Mouse (Mus musculus) right cerebral cortex, postnatal 36 days (tissue): ENCODE measurements around the gene Tmcc3.

Experiments
- DNase-seq, 2 experiments: peaks; one replicate each; pipeline ENCODE4 v3.0.0; 2022; ENCODE audit warnings: low spot score in 2 of 2, mixed read lengths in 1 of 2

Tmcc3 gene

DNA sequence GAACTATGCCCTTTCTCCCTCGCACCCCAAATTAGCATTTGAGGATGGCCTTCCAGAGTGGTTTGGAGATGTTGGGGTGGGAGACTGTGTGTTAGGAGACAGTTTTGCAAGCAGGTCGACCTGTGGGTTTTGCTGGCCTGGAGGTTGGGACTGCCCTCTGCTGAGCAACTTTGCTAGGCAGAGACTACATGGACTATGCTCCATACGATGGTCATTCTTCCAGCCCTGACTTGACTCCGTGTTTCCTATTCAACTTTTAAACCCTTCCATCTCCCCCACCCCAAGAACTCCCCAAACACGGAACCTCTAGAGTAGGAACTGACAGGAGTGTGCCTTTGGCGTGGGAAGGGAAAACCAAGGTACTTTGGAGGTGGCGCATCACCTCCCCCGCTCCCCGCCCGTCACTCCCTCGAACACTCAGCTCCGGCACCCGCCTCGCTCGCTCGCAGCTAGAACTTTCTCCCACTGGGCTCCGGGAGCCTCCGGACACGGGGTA is at the start of gene Tmcc3:
Gene Tmcc3, plus strand, starts transcription at position 439 of the 496 bp plus-strand sequence.
- no peak for DNase-seq

DNA sequence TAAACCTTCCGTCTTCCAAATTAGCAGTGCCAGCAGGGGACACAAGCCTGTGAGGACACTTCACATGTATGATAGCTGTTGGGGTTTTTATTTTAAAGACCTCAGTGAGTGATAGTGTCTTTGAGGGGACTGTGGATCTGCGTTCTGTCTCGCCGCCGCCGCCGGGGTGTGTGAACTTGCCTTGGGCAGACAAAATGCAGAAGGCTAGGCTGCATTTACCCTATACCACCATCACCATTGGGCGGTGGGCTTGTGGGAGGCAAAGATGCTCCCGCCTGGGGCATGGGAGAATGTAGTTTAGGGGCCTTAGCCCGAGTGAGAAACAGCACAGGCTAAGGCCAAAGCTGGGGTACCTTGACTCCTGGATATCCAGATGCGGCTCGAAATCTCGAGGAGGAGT is 49.1 kb upstream of the Tmcc3 start:
- DNase-seq, result no peak

DNA sequence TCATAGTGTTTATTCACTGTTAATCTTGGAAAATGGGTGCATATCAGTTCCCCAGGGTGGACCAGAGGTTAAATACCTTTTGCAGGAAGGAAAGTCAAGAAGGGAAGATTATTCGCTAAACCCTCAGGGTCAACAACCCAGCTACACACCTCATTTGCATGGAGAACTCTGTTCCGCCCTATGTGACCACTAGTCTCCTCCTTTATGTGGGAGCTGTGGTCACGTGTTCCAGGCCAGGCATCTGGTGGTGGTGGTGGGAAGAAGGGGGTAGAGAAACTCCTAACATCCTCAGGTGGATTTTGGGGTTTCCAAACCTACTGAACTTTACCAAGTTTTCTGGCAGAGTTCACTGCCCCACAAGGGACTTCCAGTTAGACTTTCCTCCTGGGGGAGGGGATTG is 48.5 kb upstream of the Tmcc3 start:
- DNase-seq, result no peak

DNA sequence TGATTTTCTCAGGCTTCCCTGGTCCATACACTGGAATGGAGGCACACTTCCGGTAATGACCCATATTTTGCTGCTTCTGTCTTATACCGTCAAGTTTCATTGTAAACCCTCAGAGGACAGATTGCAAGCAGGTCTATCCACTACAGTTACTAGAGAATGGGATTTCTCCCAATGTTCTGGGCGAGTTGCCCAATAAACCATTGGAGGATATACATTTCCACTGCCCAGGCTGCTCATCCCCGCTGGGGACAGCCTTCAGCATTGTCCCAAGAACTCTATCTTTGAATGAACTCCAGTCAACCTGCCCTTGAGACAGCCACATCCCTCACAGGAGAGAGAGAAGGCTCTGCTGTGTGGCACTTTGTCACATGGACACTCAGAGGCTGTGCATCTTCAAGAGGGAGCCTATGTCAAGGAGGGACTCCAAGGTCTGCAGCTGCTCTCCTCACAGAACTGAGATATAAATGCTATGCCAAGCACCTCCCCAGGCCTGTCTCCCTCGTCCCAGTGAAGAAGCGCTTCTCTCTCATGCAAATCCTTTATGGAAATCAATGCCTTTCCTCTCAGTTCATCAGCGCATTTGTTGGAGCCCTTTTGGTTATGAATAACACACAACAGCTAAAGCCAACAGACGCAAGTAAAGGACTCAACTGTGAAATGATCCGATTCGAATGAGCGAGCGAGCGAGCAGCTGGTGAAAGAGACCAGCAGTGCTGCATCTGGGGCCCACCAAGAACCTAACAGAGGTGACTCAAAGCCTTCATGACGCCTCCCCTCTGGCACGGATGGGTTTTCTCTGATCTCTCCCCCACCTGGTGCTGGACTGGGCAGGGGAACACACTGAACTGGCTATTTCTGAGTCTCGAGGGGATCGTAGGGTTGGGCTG is 45.9 kb upstream of the Tmcc3 start:
- DNase-seq, result no peak

DNA sequence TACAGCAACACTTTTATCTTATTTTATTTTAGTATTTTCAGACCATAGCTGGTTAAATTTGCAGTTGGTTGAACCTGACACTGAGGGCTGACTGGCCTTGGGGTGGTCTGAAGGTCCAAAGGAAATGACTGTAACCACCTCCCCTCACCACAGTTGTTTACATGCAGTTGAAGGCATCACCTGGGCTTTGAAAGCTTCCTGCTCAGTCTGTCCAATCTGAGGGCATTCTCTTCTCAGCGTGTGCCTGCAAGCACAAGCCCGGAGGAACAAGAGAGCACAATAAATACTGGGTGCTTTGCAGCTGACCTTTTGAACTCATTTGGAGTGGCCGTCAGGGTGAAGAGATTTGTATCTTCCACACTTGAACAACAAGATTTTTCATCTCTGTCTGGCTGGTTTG is 36.4 kb upstream of the Tmcc3 start:
- DNase-seq, result no peak

DNA sequence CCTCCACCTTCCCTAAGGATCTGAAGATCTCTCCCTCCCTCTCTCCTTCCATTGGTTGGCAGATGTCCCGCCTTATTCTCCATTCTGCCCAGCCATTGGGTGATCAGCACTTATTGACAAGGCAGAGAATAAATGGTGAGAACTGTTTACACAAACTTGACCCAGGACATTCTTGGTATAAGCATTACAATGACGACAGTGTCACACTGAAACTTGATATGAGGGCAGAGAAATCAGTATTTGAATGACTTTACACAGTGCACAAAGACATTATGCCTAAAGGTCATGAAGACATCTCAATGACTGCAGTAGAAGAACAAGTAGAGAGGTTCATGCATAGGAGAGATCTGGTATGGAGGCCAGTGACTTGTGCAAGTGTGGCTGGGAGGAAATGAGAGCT is 35.2 kb upstream of the Tmcc3 start:
- no peak for DNase-seq

DNA sequence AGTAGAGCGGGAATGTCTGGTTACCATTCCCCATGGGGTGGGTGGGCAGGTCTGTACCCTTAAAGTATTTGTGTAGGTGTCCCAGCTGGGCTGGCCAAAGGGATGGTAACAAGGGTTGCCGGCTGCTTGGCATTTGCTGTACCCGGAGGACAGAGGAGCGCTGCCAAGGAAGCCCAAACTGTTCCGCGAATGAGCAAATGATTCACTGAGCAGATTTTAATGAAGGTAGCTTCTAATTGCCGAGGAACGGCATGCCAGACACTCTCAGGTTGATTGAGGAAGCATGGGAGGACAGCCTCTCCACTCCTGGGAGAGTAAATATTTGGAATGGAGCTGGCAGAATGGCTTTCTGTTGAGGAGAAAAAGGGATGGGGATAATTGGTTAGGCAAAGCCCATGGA is 29.6 kb upstream of the Tmcc3 start:
- DNase-seq, result no peak

DNA sequence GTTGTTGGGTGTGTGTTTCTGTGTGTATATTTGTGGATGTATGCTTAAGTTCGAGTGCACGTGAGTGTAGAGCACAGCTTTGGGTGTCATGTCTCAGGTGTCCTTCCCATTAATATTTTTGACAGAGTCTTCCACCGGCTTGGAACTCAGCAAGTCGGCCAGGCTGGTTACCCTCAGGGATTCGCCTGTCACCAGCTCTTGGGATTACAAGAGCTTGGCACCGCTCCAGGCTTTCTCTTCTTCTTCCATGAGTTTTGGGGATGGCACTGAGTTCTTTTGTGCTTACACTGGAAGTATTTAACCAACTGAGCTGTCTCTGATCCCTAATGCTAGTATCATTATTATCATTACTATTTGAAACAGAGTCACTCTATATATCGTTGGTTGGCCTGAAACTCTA is 29.0 kb upstream of the Tmcc3 start:
- DNase-seq, result no peak

DNA sequence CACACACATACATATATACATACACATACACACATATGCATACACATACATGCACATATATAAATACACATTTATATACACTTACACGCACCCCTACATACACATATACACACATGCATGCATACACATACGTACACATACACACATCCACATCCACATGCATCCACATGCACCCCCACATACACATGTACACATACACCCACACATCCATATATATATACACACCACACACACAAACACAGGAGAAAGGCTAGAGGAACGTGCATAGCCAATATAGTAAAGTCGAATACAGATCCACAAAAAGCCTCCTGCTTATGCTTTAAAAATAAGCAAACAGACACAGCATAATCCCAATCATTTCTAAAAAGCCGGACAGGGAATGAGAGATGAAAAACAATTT is 17.3 kb upstream of the Tmcc3 start:
- no peak for DNase-seq

DNA sequence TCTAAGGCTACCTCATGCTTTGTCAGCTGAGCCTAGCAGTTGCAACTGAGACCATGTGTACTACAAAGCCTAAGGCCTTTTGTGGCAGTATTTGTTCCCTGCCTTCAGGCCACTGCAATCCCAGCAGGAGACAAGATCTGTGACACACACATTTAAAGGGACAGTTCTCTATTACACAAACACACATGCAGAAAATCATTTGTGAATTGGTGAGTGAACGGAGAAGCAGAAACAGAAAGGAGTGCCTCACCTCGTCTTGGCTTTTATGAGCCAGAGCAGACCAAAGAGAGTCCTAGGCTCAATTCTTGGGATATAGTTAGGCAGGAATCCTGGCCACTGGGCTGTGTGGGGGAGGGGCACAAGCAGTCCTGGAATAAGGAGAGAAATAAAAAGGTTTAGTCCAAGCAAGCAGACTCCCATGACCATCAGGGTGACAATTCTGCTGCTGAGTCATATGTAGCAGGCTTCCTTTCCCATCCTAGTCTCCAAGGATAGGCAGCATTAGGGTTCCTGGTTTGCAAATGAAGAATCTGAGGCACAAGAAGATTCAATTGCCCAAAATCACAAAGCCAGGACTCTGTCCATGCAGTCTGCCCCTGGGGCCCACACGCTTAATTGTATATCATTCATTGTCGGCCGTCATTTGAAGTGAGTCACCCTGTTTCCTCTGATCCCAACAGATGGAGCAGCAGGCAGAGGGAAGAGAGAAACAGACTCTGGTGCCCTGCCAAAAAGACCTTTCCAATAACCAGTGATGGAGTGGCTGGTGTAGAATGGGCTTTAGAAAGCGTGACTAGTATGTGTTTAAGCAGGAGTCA is 16.6 kb upstream of the Tmcc3 start:
- no peak for DNase-seq

DNA sequence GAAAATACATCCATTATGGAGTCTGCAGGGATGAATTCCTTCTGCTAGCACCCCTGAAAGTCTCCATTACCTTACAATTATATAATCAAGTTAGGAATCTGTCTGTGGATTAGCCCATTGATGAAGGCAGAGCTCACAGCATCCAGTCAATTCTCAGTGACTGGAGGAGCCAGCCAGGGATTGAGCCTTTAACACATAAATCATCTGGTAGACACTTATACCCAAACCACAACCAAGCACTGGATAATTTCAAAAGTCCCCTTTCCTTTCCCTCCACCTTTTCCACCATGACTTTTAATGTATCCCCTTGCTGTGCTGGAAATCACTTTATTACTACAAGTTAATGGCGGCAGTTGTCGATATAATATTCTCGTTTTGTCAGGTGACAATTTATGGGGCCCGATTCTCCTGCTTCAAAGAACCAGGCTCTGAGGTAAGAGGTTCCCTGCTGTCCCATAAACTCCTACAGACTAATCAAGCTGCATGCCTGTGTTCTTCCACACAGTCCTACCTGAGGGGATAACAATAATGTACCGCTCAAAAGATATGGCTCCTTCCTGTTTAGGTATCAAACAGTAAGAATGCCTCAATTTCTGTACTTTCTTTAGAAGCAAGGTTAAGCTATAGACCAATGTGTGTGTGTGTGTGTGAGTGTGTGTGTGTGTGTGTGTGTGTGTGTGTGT is 15.7 kb upstream of the Tmcc3 start:
- DNase-seq, result no peak

DNA sequence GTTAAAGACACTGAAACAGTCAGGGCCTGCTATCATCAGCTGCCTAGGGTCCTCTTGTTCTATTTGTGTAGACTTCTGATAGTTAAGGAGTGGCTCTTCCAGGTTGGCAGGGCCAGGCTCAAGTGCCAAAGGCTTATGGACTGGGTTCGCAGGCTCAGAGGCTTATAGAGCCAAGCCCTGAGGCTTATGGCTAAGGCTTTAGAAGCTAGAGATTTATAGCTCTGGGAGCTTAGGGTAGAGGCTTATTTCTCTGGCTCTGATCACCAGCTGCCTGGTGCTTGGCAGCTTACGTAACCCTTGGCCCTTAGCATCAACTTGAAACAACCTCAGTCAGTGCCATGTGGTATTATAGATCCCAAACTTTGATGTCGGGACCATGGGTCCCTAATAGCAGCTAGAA is 13.3 kb upstream of the Tmcc3 start, which contains the start of gene Gm4792:
Gene Gm4792, minus strand, starts transcription at position 233 of the 400 bp plus-strand sequence.
- DNase-seq, result no peak

DNA sequence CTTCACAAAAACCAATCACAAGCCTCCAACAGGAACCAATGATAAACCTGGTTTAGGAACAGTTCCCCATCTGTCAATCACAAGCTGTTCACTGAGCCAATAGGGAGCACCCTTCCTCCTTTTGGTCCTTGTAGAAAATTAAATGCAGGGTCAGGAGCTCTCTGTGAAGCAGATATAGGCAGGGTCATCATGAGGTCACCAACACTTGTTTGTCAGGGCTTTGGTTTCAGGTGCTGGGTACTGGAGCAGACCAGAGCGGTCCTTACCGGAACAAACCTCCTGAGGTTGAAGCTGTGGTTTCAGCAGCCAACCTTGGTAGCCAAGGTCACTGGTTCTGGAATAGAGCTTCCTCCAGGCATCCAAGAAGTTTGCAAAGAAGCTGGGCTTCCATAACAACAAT is 12.4 kb upstream of the Tmcc3 start:
- DNase-seq, result no peak

DNA sequence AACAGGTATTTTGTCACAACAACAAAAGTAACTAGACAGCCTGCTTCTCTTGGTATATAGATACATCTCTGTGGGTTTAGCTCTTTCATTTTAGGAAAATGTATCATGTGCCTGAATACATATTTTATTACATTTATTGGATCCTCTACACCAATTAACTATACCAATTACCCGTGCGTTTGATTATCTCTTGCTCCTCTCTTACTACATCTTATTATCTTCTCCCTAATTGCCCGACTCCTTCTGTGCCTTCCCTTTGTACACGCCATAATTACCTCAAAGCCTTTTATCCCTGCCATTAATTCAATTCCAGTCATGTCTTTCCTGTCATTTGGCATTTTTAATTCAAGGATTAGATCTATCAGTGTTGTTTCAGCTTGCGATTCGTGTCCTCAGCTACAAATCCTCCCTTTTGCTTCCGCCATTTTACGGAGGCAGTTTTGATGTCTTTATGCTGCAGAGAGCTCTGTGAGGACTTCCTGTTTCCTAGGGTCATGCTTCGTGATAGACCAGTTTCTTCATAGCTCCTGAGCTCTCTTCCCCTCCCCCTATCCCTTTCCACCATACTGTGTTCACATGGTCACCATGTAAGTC is 7.6 kb upstream of the Tmcc3 start:
- no peak for DNase-seq

DNA sequence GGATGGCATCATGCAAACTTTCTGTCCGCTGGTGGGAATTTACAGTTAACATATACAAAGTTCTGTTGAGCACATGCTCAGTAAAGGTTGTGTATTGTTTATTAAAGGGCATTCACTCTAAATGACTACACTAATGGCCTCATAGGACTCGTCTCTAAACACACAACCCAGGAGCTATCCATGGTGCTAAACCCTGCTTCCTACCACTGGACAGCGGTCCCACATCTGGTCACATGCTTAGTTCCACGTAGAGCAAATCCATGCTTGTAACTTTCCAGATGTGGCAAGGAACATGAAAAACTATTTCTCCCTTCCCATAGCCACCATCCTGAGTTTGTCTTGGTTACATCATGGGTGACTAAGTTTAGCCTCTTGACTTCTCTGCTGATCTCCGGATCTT is 6.2 kb upstream of the Tmcc3 start:
- DNase-seq, result no peak

DNA sequence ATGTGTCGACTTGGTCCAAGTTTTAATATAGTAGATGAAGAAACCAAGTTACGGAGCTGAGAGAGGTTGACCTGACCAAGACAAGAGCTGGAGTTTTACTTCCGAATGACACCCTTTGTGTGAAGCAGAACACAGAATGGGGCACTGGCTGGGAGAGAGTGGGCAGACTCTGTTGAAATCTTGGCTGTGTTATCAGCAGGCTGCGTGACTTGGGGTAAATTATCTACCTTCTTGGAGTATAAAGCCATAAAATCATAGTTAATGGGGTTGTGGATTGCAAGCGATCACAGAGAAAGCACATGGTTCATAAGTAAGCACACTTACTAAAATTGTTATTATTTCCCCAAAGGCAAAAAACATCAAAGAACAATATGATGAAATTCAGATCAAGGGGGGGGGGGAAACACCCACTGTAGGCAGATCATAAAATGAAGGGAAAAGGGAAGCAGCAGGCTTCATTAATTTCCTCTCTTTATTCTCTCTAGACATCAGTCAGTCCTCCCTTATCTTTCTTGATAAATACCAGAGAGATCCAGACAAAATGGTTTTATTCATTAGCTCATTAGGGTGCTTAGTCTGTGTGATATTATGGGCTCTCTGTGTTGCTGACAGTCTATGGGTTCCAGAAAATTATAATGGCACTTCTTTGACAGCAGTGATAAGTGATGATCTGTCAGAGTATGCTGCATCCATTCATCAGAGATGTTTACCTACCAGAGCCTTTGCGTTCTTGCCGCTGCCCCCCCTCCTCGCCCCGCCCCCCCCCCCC is 1.1 kb upstream of the Tmcc3 start:
- no peak for DNase-seq

DNA sequence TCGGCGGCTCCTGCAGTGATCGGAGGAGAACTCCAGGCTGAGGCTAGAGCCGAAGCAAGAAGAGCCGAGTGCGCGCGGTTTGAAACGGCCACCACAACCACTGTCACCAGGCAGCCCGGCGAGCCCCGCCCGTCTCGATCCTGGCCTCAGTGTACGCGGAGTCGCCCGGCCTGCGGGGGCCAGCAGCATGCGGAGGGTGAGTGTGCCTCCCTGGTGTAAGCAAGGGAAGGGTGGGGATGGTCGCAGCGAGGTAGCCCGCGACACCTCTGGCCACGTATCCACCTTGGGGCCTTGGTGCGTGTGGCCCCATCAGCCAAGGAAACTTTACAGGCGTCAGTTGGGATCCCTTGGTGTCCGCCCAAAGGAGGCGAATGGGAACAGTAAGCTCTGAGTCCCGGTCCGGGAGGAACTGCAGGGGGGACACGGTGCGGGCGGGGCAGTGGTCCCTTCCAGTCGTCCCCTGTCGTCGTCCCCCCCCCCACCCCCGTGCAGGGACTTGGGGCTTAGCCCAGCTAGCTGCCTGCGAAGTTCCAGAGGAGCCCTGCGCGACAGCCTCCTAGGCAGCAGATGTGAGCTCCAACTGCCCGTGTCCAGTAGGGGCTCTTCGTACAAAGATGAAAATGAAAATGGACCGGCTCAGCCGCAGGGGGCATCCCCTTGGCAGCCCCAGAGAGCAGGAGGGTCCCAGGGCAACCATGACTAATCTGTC is 412 bp downstream of the Tmcc3 start:
- DNase-seq, result no peak

DNA sequence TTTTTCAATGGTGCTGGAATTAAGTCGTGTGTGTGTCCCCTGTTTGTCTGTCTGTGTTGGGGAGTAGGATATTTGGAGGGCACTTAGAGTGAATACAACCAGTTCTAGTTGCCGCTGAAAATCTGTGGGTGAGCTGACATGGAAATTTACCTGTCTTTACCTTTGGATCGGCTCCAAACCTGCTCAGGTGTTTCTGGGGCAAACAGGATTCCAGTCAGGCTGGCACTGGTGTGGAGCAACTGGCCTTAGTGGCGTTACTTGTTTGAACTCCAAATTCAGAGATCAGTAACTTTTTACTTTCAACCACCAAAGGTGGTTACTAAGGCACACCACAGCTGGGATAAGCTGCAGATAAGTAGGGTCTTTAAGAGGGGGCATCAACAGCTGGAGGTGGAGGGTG is 1.4 kb downstream of the Tmcc3 start:
- DNase-seq, result no peak

DNA sequence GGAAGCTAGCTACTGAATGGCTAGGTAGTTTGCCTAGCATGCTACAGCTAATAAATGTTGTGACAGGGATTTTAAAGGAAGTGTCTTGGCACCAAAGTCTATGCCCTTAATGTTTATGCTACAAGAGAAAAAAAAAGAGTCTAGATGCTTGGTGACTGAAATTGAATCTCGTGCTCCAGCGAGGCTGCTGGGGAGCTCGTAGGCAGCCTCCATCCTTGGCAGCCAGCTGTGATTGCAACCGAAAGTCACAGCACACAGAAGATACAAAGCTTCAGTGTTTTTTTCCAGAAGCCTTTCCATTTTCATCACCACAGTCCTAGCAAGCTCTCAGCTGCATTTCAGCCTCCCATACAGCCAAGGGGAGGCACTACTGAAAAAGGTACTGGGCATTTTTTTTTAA is 6.8 kb downstream of the Tmcc3 start:
- no peak for DNase-seq

DNA sequence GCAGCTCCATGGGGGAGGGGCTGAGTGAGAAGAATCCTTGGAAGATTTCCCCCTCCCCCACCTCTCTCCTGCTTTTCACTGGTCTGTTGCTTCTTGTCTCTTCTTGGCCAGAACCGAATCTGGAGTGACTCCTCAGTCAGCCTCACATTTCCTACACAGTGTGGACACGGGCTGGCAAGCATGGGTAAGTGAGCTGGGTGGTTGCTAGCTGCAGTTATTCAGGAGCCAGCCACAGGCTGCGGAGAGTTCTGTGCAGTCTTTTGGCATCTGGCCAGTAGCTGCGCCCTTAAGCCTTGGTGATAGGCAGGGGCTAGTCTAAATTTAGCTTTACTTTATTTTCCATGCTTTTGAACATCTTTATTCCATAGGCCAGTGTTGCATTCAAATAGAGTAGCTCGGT is 18.2 kb downstream of the Tmcc3 start:
- no peak for DNase-seq
